Mouse (Mus musculus): Measurements from ENCODE around the gene Insyn1. TPM values are rescaled to one million over a fixed set of nuclear protein-coding genes. Genes with fewer than 3 reads are reported as not detected.

Gene Insyn1
- total RNA-seq (2021): 100 to 1,000 TPM; 218 to 232 TPM

DNA sequence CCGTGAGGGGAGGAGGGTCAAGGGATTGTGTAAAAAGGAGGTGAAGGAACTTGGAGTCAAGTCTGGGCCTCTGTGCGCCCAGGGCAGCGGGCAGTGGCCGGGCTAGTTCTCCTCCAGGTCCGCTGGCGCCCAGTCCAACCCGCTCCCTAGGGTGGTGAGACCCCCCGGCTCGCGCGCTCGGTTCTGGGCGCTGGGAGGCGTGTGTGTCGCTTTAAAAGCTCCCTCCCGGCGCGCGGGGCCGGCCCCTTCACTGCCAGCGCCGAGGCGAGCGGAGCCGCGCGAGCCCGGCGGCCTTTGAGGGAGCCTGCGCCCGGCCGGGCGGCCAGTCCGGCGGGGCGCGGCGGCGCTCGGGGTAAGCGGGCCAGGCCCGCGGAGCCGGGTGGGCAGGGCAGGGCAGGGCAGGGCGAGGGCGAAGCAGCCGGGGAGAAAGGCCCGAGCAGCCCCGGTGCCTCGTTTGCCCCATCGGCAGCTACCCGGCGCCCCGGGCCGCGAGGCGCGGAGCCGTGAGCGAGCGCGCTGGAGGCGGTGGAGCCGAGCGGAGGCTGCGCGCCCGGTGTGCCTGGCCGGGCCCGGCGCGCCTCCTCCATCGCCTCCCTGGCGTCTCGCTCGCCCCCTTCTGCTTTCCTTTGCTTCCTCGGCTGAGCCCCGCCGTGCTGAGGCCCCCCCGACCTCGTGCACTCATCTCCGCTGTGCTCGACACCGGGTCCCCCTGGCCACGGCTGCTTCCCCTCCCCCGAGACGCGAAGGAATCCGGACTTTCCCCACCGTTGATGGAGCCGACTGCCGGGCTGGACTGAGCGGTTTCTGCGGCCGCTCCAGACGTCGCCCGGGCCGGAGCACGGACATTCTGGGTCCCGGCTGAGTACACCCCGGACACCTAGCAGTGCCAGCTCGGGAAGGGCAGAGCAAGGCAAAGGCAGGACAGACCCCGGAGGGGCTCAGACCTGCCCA is at the start of gene Insyn1:
Insyn1 (plus strand) TSS at position 753 of the 951 bp plus-strand sequence.
- peak; percentile 71 to 78 for DNase-seq (ENCODE audit: low spot score in 2 of 2)
- intact Hi-C loops (cut with DNase I): loop anchor here (2.0 kb wide), 2 partner anchors 45 to 157 kb away; no protein-coding TSS in a partner anchor

DNA sequence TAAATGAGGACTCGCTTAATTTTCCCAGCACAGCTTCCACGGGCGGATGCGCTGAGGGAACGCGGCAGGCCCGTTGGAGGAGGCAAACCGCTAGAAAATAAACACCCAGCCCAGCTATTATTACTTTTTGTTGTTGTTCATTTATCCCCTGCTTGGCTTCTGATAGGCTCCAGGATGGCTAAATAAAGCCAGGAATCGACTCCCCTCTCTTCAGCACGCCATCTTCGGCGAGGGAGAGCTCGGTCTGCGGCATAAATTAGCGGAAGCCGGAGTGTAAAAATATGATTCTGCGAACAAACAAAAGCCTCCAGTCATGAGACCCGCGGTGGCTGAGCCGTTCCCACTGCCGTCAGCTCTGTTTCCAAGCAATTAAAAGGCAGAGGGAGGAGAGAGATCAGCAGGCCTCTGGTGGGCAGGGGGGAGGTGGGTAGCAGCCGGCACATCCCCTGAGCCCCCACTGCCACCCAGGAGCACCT is 49.4 kb upstream of the Insyn1 start:
- intact Hi-C loops (cut with DNase I): loop anchor here (1.0 to 5.0 kb wide), 2 partner anchors 28 to 67 kb away; partner anchors contain the start of gene Tbc1d21

DNA sequence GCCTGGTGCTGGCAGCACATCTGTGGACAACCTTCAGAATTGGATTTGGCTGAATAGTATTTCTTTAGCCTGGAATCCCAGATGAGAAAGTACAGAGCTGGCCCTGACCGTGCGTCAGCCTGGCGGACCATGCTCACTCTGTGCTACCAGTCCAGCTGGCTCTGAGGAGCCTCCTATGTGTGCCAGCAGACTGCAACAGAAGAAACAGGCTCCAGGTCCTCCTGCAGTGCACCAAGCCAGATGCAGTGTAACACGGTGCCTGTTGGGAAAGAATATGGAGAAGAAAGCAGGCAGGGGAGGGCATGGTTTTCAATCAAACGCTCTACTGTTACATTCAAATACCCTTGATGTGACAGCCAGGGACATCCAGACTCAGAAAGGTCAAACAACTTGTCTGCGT is 48.3 kb upstream of the Insyn1 start:
- peak in 1 of 2 experiments; percentile 38 for DNase-seq (ENCODE audit: low spot score in 2 of 2)
- intact Hi-C loops (cut with DNase I): no loop called here

More for the DNA sequence above, 49.4 kb upstream of the Insyn1 start:
- peak; percentile 65 for DNase-seq (ENCODE audit: low spot score in 2 of 2)

DNA sequence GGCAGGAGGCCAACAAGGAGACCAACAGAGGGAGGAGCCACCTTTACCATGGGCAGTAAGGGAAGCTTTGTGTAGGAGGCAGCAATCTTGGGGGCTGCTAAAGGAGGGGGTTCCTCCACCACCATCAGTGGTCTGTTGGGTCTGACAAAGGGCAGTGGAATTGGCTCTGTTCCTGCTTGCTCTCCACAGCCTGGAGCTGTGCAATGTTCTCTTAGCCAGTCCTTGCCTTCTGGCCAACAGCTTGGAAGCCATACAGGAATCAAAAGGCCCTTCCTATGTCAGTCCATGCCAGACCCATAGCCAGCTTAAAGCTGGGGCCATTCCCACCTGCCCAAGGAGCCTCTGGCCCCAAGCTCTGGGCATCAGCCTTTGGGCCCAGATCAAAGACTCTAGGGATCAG is 47.8 kb upstream of the Insyn1 start:
- intact Hi-C loops (cut with DNase I): no loop called here
- DNase-seq (ENCODE audit: low spot score in 2 of 2): no peak

DNA sequence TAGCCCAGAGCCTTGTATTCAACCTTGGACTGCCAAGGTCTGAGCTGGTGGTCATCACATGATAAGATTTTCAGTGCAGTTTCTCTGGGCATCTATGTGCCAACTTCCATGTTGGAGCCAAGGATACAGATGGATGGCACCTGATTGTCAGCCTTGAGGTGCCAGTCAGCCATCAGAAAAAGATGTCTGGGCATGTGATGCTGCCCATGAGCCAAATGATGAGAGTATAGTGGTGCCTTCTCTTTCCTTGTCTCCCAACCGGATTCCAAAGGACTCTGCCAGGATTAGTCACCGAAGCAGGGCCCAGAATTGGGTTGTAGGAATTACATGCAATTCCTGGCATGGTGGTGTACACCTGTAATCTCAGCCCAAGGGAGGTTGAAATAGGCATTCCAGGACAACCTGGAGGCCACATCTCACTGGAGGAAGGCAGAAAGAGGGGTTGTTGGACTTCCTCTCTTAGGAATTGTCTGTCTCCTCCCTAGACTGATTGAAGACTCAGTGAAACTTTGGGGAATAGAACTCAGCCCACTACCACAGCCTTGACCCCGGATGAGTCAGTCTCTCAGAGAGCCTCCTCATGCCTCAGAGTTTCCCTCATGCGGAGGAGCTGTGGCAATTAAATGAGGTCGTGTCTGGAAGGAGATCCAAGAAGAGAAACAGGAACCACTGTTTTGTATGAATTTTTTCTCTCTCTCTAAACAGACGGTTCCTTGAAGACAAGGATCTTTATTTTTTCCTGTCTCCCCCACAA is 46.9 kb upstream of the Insyn1 start:
- peak in 1 of 2 experiments; percentile 49 for DNase-seq (ENCODE audit: low spot score in 2 of 2)
- intact Hi-C loops (cut with DNase I): loop anchor here (2.0 kb wide), 1 partner anchor 47 kb away; the partner anchor contains the start of gene Insyn1

DNA sequence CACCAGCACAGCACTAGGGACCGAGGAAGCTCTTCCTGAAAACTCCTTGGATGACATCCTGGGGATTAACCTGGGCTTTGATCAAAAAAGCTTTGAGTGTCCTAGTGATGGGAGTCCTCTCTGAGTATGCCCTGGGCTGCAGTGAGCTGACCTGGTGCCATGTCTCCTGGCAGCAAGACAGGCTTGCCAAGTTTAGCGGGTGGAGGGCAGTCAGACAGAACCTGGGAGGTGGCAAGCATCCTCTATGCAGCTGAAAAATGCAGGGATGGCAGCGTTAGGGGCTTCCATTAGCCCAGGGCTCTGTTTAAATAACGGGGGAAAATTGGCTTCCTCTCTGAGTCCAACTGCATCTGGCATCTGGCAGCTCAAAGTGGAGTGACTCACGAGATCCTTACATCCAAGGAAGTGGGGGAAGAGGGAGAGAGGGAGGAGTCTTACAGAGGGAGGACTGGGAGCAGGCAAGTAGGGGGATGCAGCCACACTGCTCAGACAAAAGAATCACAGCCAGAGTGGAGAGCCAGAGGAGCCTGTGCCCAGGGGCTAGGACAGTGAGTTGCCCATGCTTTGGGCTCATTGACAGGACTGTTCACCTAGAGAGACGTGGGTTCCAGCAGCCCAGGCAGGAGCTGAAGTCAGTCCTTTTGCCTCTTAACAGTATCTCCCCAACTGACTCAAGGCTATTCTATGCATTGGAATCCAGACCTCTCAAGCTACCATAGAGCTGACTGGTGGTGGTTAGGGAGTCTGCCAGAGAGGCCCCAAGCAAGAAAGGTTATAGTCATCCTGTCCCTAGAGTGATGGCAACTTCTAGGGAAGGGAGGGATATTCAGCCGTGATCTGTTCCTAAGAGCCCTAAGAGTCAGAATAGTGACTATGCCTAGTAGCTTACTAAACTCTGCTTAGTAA is 46.0 kb upstream of the Insyn1 start:
- intact Hi-C loops (cut with DNase I): loop anchor here (2.0 kb wide), 1 partner anchor 46 kb away; the partner anchor contains the start of gene Insyn1
- peak; percentile 48 to 53 for DNase-seq (ENCODE audit: low spot score in 2 of 2)

DNA sequence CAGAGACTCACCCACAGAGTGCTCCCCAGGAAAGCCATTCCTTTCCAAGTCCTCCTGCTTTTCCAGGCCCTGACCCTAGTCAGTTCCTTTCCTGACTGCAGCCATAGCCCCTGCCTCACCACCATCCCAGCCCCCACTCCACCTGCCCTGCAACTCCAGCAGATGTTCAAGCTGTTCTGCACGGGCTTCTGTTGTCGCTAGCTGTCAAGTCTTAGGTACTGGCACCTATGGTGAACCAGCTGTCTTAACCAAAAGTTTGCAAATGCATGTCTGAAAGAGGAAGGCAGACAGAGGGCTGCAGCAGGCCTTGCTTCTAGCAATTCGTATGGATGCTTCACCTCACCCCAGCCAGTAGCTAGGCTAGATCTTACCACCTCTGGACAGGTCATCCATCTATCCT is 45.3 kb upstream of the Insyn1 start:
- intact Hi-C loops (cut with DNase I): loop anchor here (2.0 kb wide), 1 partner anchor 46 kb away; the partner anchor contains the start of gene Insyn1
- no peak for DNase-seq (ENCODE audit: low spot score in 2 of 2)

DNA sequence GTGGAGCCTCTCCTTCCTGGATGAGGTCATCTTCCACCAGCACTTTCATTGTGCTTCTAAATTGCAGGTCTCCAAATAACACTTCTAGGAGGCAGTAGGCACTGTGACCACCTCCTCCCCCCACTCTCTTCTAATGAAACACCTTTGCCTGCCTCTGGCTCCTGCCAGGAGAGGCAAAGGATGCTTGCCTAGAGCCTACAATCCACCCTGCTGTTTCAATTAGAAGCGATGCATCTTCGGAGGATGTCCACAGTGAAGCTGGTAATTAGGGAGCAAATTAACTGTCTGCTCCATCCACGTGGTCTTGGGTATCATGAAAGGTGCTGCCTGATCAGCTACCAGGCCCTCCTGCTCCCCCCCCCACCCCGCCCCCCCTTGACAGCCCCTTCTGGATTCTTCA is 41.6 kb upstream of the Insyn1 start:
- intact Hi-C loops (cut with DNase I): no loop called here
- no peak for DNase-seq (ENCODE audit: low spot score in 2 of 2)

DNA sequence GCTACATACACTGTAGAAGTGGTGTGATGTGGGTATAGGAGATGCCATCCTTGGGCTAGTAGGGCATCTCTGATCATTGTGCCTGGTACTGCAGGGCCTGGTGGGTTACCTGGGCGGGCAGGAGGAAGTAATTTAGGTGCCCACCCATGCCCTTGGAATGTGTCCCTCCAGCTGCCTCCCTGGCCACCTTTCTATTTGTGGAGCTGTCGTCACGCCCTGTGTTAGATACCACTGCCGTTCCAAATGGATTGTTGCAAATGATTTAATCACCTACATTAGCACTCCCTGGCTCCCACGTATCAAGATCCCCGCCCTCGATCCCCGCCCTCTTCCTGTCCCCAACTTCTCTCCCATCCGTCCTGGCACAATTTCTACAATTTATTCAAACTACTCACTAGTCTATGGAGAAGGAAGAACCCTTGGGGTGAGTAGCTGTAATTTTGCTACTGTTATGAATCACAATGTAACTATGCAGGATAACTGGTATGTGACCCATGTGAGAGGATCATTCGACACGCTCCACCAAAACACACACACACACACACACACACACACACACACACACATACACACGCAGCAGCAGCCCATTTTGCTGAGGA is 40.3 kb upstream of the Insyn1 start:
- no peak for DNase-seq (ENCODE audit: low spot score in 2 of 2)
- intact Hi-C loops (cut with DNase I): no loop called here

DNA sequence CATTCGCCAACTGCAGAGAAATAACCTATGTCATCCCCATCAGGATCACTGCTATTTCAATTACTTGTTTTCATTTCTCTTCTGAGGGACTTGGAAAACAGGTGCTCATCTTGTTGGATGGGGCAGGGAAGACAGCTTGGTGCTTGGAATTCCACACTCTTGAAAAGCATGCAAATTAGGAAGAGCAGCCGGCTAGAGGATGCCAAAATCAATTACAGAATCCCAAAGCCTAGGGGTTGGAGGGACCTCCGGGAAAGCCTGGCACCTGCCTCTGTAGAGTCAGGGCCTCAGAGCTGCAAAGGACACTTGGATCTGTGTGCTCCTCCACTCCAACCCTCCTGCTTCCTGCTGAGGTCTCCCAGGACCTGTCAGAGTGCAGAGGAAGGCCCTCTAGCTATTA is 38.9 kb upstream of the Insyn1 start:
- DNase-seq (ENCODE audit: low spot score in 2 of 2): no peak
- intact Hi-C loops (cut with DNase I): no loop called here

DNA sequence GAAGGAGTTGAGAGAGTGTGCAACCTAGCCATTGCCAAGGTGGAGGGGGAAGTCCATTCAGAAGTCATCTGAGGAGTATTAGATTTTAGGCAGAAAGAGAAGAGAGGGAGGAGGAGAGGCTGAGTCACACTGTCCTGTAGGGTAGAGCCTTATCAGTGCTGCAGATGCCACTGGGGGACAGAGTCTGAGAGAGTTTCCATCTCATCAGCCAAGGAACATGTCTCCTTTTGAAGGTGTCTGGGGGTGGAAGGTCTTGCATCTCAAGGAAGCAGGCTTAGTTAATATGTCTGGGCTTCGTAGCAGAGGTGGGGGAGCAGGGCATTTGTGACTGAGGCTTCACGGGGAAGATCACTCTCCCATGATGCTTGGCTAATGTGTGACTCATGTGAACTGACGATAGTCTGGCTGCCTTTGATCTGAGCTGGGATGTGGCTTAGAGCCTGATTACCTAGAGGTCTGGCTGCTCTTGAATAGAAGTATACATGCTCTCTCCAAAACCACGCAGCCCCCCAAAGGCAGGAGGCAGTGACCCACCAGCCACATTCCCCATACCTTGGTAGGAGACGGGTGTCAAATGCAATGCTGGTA is 34.5 kb upstream of the Insyn1 start:
- intact Hi-C loops (cut with DNase I): no loop called here
- no peak for DNase-seq (ENCODE audit: low spot score in 2 of 2)

DNA sequence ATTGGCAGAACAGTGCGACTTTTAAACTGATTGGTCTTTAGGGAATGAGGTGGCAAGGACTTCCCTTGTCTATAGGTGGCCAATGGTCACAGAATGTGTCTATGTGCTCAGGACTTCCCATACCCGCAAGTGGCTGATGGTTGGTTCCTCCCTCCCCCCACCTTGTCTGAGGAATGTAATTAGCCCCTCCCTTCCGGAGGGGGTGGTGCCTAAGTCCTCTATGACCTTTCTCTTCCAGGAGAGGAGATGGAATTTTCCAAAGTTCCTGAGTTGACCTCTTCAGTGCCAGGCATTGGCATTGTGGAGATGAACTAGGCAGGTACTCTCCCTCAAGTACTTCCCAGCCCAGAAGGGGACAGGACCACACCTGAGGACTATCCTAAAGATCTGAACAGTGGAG is 33.5 kb upstream of the Insyn1 start:
- no peak for DNase-seq (ENCODE audit: low spot score in 2 of 2)
- intact Hi-C loops (cut with DNase I): no loop called here

DNA sequence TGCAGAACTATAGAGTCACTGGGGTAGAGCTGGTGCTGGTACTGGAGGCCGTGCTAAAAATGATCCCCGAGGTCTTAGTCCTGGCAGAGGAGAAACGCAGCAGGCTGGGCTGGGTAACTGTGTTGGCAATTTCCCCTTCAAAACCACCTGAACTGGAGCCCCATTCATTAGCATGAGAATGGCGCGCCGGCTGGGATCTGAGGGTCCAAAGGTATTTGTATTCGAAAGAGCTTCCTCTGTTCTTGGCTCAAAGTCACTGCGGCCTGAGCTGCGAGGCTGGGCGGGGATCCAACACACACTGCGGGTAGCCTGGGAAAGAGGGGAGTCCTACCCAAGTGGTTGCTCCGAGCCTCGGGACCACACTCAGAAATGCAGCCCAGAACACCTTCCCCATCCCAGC is 32.6 kb upstream of the Insyn1 start:
- DNase-seq (ENCODE audit: low spot score in 2 of 2): peak in 1 of 2 experiments; percentile 38
- intact Hi-C loops (cut with DNase I): no loop called here

DNA sequence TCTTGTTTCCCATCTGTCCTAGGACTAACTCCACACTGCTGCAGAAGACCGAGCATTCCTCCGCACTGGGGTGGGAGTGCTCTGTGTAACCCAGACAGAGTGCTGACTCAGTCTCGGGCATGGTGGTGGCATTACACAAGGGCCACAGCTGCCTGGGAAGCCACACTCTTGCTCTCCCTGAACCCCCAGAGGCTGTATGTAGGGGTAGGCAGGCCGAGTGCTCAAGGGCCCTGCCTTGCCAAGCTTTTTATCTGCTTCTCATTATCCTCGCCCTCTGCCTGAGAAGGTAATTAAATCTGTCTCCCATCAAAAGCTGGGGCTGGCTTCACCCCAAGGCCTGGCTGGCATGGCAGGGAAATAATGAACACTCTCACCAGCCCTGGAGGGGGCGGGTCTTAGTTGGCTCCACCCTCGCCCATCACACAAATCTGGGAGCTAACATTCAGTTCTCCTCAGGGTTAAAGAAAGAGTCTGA is 30.9 kb upstream of the Insyn1 start:
- intact Hi-C loops (cut with DNase I): no loop called here
- no peak for DNase-seq (ENCODE audit: low spot score in 2 of 2)

DNA sequence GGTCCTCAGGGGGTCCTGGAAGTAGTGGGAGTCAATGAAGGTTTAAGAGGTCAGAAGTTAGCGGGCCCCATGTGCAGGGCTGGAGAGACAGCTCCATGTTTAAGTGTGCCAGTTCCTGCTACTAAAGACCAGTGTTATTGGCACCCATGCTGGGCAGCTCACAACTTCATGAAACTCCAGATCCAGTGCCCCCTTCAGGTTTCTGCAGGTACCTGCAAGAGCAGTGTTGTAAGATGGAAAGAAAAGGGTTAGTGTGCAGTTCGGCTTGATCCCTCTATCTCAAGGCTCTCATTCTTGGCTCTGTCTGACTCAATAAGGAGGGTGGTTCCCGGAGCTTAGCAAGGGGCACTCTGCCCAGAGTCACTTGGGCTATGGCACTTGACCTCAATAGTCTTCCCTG is 30.1 kb upstream of the Insyn1 start:
- intact Hi-C loops (cut with DNase I): no loop called here
- DNase-seq (ENCODE audit: low spot score in 2 of 2): no peak

DNA sequence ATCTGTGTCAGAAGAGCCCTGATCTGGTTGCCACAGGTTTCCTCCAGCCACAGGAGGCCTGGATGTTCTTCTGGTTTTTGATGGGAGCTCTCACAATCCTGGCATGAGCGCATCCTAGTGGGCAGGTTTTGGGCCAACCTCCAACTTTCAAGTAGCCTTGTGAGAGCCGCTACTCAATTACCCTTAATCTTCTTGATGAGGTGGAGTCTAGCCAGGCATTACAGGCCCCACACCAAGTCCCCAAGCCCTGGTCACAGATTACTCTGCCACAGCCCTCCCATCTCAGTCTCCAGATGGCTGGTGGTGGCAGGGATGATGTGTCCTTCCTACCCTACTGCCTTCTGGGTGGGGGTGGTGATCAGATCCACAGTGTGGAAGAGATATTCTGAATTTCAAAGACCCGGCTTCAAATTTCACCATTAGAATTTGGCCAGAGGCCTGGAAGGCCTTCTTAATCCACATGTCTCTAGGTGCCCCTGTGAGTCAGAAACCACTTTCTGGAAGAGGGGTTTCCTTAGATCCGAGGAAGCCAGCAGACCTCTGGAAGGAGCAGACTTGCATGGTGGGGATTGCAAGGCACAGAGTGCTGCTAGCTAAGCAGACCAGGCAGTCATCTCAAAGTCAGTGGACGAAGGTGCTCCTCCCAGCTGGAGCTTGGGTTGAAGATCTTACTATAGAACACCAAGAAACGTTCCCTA is 29.4 kb upstream of the Insyn1 start:
- intact Hi-C loops (cut with DNase I): no loop called here

DNA sequence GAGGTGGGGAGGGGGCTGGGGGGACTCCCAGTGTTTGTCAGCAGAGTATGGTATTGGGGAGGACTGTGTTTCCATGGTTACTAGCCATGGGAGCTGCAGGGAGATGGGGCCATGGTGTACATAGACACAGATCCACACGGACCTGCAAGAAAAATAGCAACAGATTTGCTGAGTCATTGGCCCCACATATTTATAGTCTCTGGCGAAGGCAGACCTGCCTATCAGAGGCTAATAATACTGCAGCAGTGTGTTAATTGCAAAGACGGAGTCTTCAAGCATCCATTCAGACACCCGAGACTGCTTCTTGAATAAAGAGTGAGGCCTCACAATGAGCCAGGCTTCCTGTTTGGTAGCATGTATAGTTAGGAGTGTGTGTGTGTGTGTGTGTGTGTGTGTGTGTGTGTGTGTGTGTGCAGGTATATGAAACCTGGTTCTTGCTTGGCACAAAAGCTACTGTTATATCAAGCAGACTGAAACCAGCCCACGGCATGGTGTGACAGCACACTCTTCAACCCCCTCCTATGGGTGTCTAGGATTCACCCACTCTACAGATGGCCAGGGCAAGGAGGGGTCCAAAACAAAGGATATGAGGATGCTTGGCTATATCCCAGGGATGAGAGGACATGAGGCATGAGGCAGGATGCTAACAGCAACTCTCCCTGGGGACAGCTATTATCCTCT is 20.9 kb upstream of the Insyn1 start:
- intact Hi-C loops (cut with DNase I): loop anchor here (1.0 kb wide), 1 partner anchor 28 kb away; no protein-coding TSS in a partner anchor

More for the DNA sequence above, 29.4 kb upstream of the Insyn1 start:
- no peak for DNase-seq (ENCODE audit: low spot score in 2 of 2)

More for the DNA sequence above, 20.9 kb upstream of the Insyn1 start:
- DNase-seq (ENCODE audit: low spot score in 2 of 2): peak; percentile 37 to 50

Data from left cerebral cortex, postnatal 36 days (tissue).